Mouse (Mus musculus) MEL (cell line): ENCODE measurements at regions not wholly inside any gene's neighbourhood (a gene's known extent, or its start where the extent isn't known, plus 50 kb on each side); places are given as distances from the start of the nearest gene placed in this dataset.

ENCODE experiments used
- DNase-seq: peaks from one replicate; pipeline ENCODE4 v3.0.0; 2011; ENCODE audit warnings: low read depth, low spot score
- H3K27ac ChIP-seq: 2 replicates; pipeline ENCODE4 v1.5.1; 2012; ENCODE audit warnings: low read depth, mild to moderate bottlenecking, control low read depth, low read length, moderate library complexity; ENCODE audit not compliant: control insufficient read depth
- H3K27me3 ChIP-seq, 2 experiments: fragments of 150-350 bp in 1 of 2; sonication (generic) in 1 of 2; 2 replicates each; pipeline ENCODE4 v1.6.1; 2012; ENCODE audit warnings: low read length in 2 of 2, mild to moderate bottlenecking in 2 of 2, improper control_type of control experiment in 1 of 2, moderate library complexity in 1 of 2; ENCODE audit not compliant: insufficient read depth in 2 of 2, control insufficient read depth in 1 of 2
- H3K36me3 ChIP-seq, 2 experiments: 2 replicates each; pipeline ENCODE4 v1.6.1; 2012 to 2014; ENCODE audit warnings: low read length in 2 of 2, improper control_type of control experiment in 1 of 2, inconsistent platforms in 1 of 2, mild to moderate bottlenecking in 1 of 2; ENCODE audit not compliant: insufficient read depth in 2 of 2, control insufficient read depth in 1 of 2
- H3K4me1 ChIP-seq, 2 experiments: fragments of 150-350 bp in 1 of 2; sonication (generic) in 1 of 2; 2 replicates each; pipeline ENCODE4 v1.6.1; 2012; ENCODE audit warnings: low read length in 2 of 2, improper control_type of control experiment in 1 of 2, mild to moderate bottlenecking in 1 of 2; ENCODE audit not compliant: insufficient read depth in 2 of 2, control insufficient read depth in 1 of 2
- H3K4me3 ChIP-seq, 2 experiments: fragments of 150-350 bp in 1 of 2; sonication (generic) in 1 of 2; 2 replicates each; pipeline ENCODE4 v1.5.1; 2012; ENCODE audit warnings: low read depth in 2 of 2, low read length in 2 of 2, mild to moderate bottlenecking in 2 of 2, moderate library complexity in 2 of 2, control low read depth in 1 of 2, improper control_type of control experiment in 1 of 2; ENCODE audit not compliant: control insufficient read depth in 1 of 2, insufficient read depth in 1 of 2
- H3K79me2 ChIP-seq: 2 replicates; pipeline ENCODE4 v1.6.1; 2012; ENCODE audit warnings: mild to moderate bottlenecking, low read length, moderate library complexity; ENCODE audit not compliant: control insufficient read depth, poor library complexity, insufficient read depth
- H3K9ac ChIP-seq: 2 replicates; pipeline ENCODE4 v1.6.1; 2012; ENCODE audit warnings: low read depth, mild to moderate bottlenecking, control low read depth, low read length, moderate library complexity; ENCODE audit not compliant: control insufficient read depth, poor library complexity, severe bottlenecking
- H3K9me3 ChIP-seq: fragments of 150-350 bp; sonication (generic); replicated peaks from 2 replicates; pipeline ENCODE4 v1.6.1; 2012; ENCODE audit warnings: mild to moderate bottlenecking, low read length, improper control_type of control experiment, moderate library complexity; ENCODE audit not compliant: insufficient read depth
- CTCF ChIP-seq, 3 experiments: IDR thresholded peaks in 2 of 3; conservative IDR thresholded peaks in 1 of 3; 2 replicates each; pipeline ENCODE4 v1.5.1; 2011 to 2012; ENCODE audit warnings: low read length in 3 of 3, low read depth in 2 of 3, mild to moderate bottlenecking in 2 of 3, improper control_type of control experiment in 1 of 3, inconsistent platforms in 1 of 3, mixed read lengths in 1 of 3, moderate library complexity in 1 of 3; ENCODE audit not compliant: control insufficient read depth in 1 of 3, insufficient read depth in 1 of 3, poor library complexity in 1 of 3, severe bottlenecking in 1 of 3
- E2F4 ChIP-seq: IDR thresholded peaks from 2 replicates; pipeline ENCODE4 v1.6.1; 2011; ENCODE audit warnings: low read depth, low read length, improper control_type of control experiment, borderline replicate concordance
- ELF1 ChIP-seq: IDR thresholded peaks from 2 replicates; pipeline ENCODE4 v1.6.1; 2014; ENCODE audit warnings: low read depth, mild to moderate bottlenecking, inconsistent platforms, low read length, improper control_type of control experiment, moderate library complexity
- EP300 ChIP-seq, 2 experiments: IDR thresholded peaks; 2 replicates each; pipeline ENCODE4 v1.6.1; 2011; ENCODE audit warnings: improper control_type of control experiment in 2 of 2, low read length in 2 of 2, low read depth in 1 of 2, mild to moderate bottlenecking in 1 of 2
- GATA1 ChIP-seq: IDR thresholded peaks from 2 replicates; pipeline ENCODE4 v1.6.1; 2011; ENCODE audit warnings: low read depth, low read length, improper control_type of control experiment
- MAX ChIP-seq: IDR thresholded peaks from 2 replicates; pipeline ENCODE4 v1.6.1; 2011; ENCODE audit warnings: low read length, improper control_type of control experiment
- MAZ ChIP-seq: IDR thresholded peaks from 2 replicates; pipeline ENCODE4 v1.6.1; 2012; ENCODE audit warnings: low read depth, mild to moderate bottlenecking, inconsistent platforms, low read length, improper control_type of control experiment
- MEF2A ChIP-seq: IDR thresholded peaks from 2 replicates; pipeline ENCODE4 v1.6.1; 2014; ENCODE audit warnings: low read depth, mild to moderate bottlenecking, inconsistent platforms, low read length, improper control_type of control experiment; ENCODE audit not compliant: poor library complexity, insufficient replicate concordance, severe bottlenecking; ENCODE audit errors: extremely low read depth
- MXI1 ChIP-seq: IDR thresholded peaks from 2 replicates; pipeline ENCODE4 v1.6.1; 2011; ENCODE audit warnings: mild to moderate bottlenecking, low read depth, low read length, improper control_type of control experiment
- NRF1 ChIP-seq: IDR thresholded peaks from 2 replicates; pipeline ENCODE4 v1.6.1; 2014; ENCODE audit warnings: low read depth, mild to moderate bottlenecking, inconsistent platforms, low read length, improper control_type of control experiment, moderate library complexity; ENCODE audit not compliant: poor library complexity, insufficient read depth, severe bottlenecking
- POLR2AphosphoS2 ChIP-seq: IDR thresholded peaks from 2 replicates; pipeline ENCODE4 v1.6.1; 2011; ENCODE audit warnings: low read length, improper control_type of control experiment
- POLR2AphosphoS5 ChIP-seq: IDR thresholded peaks from 2 replicates; pipeline ENCODE4 v1.6.1; 2012; ENCODE audit warnings: low read depth, borderline replicate concordance, mild to moderate bottlenecking, inconsistent platforms, low read length, moderate library complexity, mixed read lengths
- RAD21 ChIP-seq: IDR thresholded peaks from 2 replicates; pipeline ENCODE4 v1.6.1; 2011; ENCODE audit warnings: mild to moderate bottlenecking, low read depth, low read length, improper control_type of control experiment
- TBP ChIP-seq: IDR thresholded peaks from 2 replicates; pipeline ENCODE4 v1.8.0; 2011; ENCODE audit warnings: low read depth, low read length, improper control_type of control experiment
- TCF12 ChIP-seq: IDR thresholded peaks from 2 replicates; pipeline ENCODE4 v1.6.1; 2014; ENCODE audit warnings: low read depth, mild to moderate bottlenecking, inconsistent platforms, low read length, improper control_type of control experiment, moderate library complexity
- USF1 ChIP-seq: IDR thresholded peaks from 2 replicates; pipeline ENCODE4 v1.6.1; 2014; ENCODE audit warnings: low read depth, mild to moderate bottlenecking, inconsistent platforms, low read length, improper control_type of control experiment, moderate library complexity
- ZKSCAN1 ChIP-seq: IDR thresholded peaks from 2 replicates; pipeline ENCODE4 v1.6.1; 2012; ENCODE audit warnings: low read depth, mild to moderate bottlenecking, inconsistent platforms, low read length, improper control_type of control experiment, moderate library complexity
- ZMIZ1 ChIP-seq: IDR thresholded peaks from 2 replicates; pipeline ENCODE4 v1.6.1; 2012; ENCODE audit warnings: low read depth, mild to moderate bottlenecking, inconsistent platforms, low read length, improper control_type of control experiment, moderate library complexity

DNA sequence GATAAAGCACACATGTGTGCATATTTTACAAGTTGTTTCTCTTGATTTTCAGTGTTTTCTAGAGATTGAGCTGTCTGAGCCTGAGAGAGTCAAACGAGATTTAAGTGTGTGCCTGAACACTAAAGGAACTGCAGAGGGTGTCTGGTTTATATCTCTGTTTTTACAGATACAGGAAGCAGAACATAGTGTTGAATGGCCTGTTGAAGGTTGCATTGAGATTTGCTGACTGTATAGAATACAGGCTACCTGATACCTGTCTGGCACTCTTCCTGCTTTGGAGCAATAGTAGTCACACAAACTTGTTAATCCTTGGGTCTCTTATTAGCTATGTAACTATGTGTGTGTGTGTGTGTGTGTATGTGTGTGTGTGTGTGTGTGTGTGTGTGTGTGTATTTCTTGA is 431.7 kb downstream of the Rnf144b start:
- H3K79me2 ChIP-seq: no peaks in the 10 kb centered on the region
- TF ChIP-seq CTCF (IDR thresholded peaks at IDR 0.05 in 2 of 3, conservative IDR thresholded peaks at IDR 0.05 in 1 of 3; ENCODE audit: control insufficient read depth in 1 of 3, insufficient read depth in 1 of 3, low read depth in 2 of 3, low read length in 3 of 3, poor library complexity in 1 of 3, severe bottlenecking in 1 of 3): no peak
- TF ChIP-seq POLR2AphosphoS5: no peak
- no peak for TF ChIP-seq NRF1
- TF ChIP-seq MAX: no peak
- no peak for TF ChIP-seq EP300 (IDR thresholded peaks at IDR 0.05; ENCODE audit: low read depth in 1 of 2, low read length in 2 of 2)
- no peak for TF ChIP-seq RAD21
- no peak for TF ChIP-seq MAZ
- no peak for TF ChIP-seq ELF1
- TF ChIP-seq, all 39 proteins: peak for 0
- Histone ChIP-seq H3K36me3 (no peaks in the 10 kb centered on the region), H3K9me3 (no peaks in the 10 kb centered on the region), H3K27ac (no peak overlapping the region), H3K27me3 (no peaks in the 10 kb centered on the region), H3K4me3 (no peak overlapping the region), H3K4me1 (no peaks in the 10 kb centered on the region), H3K9ac (no peak overlapping the region)
- no peak for DNase-seq

DNA sequence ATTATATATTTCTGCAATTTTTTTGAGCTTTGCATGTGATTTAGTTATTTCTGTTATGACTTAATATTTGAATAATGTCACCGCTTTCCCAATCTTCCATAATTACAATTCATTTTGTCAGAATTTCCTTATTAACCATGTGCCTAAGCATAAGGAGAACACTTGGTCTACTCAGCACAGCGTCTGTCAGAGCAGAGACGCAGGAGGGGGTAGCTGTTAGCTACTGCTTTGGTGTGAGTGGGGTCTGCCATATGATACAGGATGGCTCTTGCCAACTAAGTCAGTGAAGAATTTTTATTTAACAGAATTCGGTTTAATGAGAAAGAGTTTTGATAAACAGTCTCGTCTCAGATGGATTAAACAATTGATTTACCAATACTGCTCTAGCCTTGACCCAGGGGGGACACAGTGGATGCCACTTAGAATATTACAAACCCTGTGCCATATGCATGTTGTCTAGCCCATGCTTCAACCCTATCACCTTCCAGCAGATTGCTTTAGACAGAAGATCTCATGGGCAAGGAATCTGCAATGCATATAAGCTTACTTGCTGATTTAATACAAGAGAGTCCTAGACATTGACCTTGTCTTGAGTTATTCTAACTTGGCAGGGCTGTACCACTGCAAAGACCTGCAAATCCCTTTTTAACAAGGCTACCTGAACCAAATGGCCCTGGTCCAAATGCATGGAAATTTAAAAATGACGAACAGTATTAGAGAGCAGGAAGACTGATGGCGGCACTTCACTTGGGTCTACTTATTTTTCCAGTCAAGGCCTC is 434.9 kb downstream of the Rnf144b start:
- Histone ChIP-seq H3K9ac (no peak overlapping the region), H3K27me3 (no peaks in the 10 kb centered on the region), H3K4me1 (no peaks in the 10 kb centered on the region), H3K36me3 (no peaks in the 10 kb centered on the region), H3K9me3 (no peaks in the 10 kb centered on the region), H3K27ac (no peak overlapping the region)
- no peak for DNase-seq
- TF ChIP-seq E2F4: no peak
- no peak for TF ChIP-seq MXI1
- no peak for TF ChIP-seq TBP
- TF ChIP-seq GATA1: no peak
- no peak for TF ChIP-seq ZMIZ1
- no peak for TF ChIP-seq ZKSCAN1
- no peak for TF ChIP-seq MEF2A
- no peak for TF ChIP-seq POLR2AphosphoS2
- no peak for TF ChIP-seq USF1
- TF ChIP-seq TCF12: no peak
- TF ChIP-seq, all 39 proteins: peak for 0
- Histone ChIP-seq H3K4me3 (no peak overlapping the region), H3K79me2 (no peaks in the 10 kb centered on the region)
